Mouse (Mus musculus): Measurements from ENCODE around the gene Rpl7l1. TPM values are rescaled to one million over a fixed set of nuclear protein-coding genes. Genes with fewer than 3 reads are reported as not detected.
"Not testable (repeated sequence)": the region's sequence is repeated elsewhere in the genome, so short reads cannot be mapped to it uniquely, and the experiment has no call there.

Gene Rpl7l1
- polyA plus RNA-seq, 1 experiment: 51.1 TPM

DNA sequence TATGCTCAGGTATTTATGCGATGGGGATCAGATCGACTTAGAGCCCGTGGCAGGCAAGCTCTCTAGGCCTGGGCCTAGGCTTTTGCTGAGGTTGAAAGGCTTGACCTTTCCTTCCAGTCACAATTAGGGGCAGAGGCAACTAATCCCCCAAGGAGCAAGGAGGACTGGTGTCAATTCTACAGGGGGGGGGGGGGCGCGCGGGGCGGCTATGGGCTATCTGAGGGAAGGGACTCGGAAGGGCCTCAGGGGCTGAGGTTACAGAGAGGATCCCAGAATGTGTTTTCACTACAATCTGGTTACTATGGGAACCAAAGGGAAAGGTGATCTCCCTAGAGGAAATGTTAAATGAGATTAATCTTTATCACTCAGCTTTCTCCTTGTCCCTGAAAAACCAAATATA is 14.9 kb upstream of the Rpl7l1 start:
- Histone ChIP-seq H3K4me3 (ENCODE audit: insufficient read depth, low read depth, low read length) (no peak overlapping the region), H3K27ac (replicated peaks; ENCODE audit: low read depth, low read length) (peak overlapping the region; percentile 89), H3K4me1 (ENCODE audit: control insufficient read depth, insufficient read depth, insufficient read length, low read length) (peaks cover 12% of the 10 kb centered on the region; the same call in 1 of the 2 replicates)

DNA sequence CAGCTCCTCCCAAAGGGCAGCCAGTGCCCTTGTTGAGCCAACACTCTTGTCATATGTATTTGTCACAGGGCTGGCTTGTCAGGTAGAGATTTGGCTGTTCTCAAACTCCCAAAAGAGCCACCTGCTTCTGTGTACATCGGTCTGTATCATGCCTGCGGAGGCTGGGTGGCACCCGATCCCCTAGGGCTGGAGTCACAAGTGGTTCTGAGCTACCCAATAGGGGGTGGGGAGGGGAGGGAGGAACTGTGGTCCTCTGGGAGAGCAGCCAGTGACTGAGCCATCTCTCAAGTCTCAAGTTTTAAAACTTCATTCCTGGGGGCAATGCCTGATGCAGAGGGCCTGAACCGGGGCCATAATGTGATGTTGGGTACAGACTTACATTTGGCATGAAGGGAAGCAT is 14.3 kb upstream of the Rpl7l1 start:
- H3K27ac ChIP-seq (replicated peaks; ENCODE audit: low read depth, low read length): peak overlapping the region; percentile 77; the same call in 1 of the 2 replicates
- H3K4me1 ChIP-seq (ENCODE audit: control insufficient read depth, insufficient read depth, insufficient read length, low read length): peaks cover 12% of the 10 kb centered on the region; the same call in 1 of the 2 replicates
- H3K4me3 ChIP-seq (ENCODE audit: insufficient read depth, low read depth, low read length): no peak overlapping the region

DNA sequence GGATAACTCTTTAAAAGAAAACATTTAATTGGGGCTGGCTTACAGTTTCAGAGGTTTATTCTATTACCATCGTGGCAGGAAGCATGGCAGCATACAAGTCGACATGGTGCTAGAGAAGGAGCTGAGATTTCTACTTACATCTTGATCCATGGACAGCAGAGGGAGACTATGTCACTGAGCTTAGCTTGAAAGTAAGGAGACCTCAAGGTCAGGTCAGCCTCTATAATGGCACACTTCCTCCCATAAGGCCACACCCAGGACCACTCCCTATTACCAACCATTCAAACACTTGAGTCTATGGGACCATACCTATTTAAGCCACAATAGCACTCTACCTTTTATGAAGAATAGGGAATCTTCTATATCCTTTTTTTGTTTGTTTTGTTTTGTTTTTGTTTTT is 10.5 kb upstream of the Rpl7l1 start:
- Histone ChIP-seq H3K4me1 (ENCODE audit: control insufficient read depth, insufficient read depth, insufficient read length, low read length) (peaks cover 17% of the 10 kb centered on the region), H3K27ac (replicated peaks; ENCODE audit: low read depth, low read length) (no peak overlapping the region), H3K4me3 (ENCODE audit: insufficient read depth, low read depth, low read length) (no peak overlapping the region)

DNA sequence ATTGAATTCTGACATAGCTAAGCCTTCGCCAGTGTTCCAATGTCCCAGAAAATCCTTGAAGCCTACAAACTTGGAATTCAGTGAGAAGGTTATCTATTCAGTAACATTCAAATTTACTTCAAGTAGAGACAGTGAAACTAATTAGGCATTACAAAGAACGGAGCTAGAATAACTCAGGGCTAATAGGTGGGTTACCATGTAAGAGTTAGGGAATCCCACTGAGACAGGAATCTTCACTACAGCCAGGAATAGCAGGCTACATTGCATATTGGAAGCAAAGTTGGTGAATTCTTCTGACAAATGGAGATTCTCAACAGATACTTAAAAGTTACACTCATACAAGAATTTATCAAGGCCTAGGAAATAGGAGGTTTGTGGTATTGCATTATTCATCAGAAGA is 5.5 kb upstream of the Rpl7l1 start:
- H3K27ac ChIP-seq (replicated peaks; ENCODE audit: low read depth, low read length); H3K4me1 ChIP-seq (ENCODE audit: control insufficient read depth, insufficient read depth, insufficient read length, low read length); H3K4me3 ChIP-seq (ENCODE audit: insufficient read depth, low read depth, low read length): not testable (repeated sequence)

DNA sequence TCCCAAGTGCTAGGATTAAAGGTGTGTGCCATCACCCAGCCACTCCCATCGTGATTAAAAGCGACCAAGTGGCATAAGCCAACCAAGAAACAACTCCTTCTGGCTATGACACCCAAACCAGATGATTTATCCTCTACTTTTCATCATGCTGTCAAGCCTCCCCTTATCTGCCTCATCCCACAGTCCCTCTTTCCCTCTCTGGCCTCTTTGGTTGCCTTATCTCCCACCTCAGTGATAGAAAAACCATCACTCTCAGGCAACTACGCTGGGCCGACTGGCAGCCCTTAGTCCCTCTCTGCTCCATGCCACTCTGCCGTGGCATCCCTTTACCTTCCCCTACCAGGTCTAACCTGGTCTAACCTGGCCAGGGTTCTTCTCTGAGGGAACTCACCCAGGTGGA is 4.5 kb upstream of the Rpl7l1 start:
- Histone ChIP-seq H3K4me3 (ENCODE audit: insufficient read depth, low read depth, low read length) (no peak overlapping the region), H3K4me1 (ENCODE audit: control insufficient read depth, insufficient read depth, insufficient read length, low read length) (peaks cover 5% of the 10 kb centered on the region), H3K27ac (replicated peaks; ENCODE audit: low read depth, low read length) (no peak overlapping the region)

DNA sequence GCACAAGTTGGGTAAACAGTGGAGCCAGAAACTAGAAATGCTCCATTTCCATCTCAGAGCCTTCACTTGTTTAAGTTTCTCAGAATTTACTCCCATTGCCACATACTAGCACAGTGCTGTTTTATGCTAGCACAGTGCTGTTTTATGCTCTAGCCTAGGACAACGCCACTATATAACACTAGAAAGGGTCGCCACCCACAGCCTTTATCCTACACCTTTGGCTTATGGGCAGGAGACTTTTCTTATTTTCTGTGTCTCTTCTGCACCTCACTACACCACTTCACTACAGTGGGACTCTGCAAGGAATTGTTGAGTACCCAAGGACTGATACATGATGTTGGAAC is 722 bp upstream of the Rpl7l1 start:
- Histone ChIP-seq H3K27ac (replicated peaks; ENCODE audit: low read depth, low read length) (0 out of 2 replicates have a peak overlapping the region, but pooled peaks have one; percentile 0), H3K4me1 (ENCODE audit: control insufficient read depth, insufficient read depth, insufficient read length, low read length) (no peaks in the 10 kb centered on the region; the same call in 1 of the 2 replicates), H3K4me3 (ENCODE audit: insufficient read depth, low read depth, low read length) (0 out of 2 replicates have a peak overlapping the region, but pooled peaks have one; percentile 4)

DNA sequence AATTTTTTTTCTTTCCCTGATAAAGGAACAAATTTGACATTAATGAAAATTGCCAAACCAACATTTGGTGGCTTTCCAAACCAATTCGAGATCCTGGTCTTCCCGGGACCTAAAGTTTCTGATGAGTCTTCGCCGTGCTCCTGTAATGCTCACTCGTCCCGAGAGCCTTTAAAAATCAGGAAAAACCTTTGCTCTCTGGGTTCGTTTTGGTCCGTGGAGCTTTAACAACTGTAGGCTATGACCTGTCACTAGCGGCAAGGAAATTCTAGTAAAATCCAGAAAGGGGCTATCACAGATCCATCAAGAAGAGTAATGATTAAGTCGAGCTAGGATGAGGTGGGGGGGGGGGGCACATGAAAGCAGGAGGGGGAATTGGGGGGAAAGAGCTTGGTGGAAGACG is 596 bp downstream of the Rpl7l1 start:
- H3K4me3 ChIP-seq (ENCODE audit: insufficient read depth, low read depth, low read length): peak overlapping the region; percentile 65
- no peaks in the 10 kb centered on the region; the same call in 1 of the 2 replicates for H3K4me1 ChIP-seq (ENCODE audit: control insufficient read depth, insufficient read depth, insufficient read length, low read length)

DNA sequence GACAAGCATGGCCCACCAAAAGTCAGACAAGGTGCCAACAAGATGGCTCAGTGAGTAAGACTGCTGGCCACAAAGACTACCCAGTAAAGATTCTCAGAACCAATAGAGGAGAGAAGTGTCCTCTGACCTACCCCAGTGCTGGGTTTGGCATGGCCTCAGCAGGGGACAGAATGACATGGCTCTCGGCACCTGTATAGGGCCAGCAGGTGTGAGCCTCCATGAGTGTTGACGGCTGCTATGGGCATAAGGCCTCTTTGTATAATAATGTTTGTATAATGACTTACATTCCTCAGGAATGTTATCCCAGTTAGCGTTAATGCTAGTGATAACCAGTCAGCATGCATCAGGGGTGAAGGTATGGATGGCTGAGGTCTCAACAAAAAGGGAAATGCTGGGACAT is 6.4 kb downstream of the Rpl7l1 start:
- H3K4me3 ChIP-seq (ENCODE audit: insufficient read depth, low read depth, low read length): no peak overlapping the region
- H3K4me1 ChIP-seq (ENCODE audit: control insufficient read depth, insufficient read depth, insufficient read length, low read length): peaks cover 4% of the 10 kb centered on the region; the same call in 1 of the 2 replicates
- no peak overlapping the region for H3K27ac ChIP-seq (replicated peaks; ENCODE audit: low read depth, low read length)

More for the DNA sequence above, 596 bp downstream of the Rpl7l1 start:
- H3K27ac ChIP-seq (replicated peaks; ENCODE audit: low read depth, low read length): peak overlapping the region; percentile 66

DNA sequence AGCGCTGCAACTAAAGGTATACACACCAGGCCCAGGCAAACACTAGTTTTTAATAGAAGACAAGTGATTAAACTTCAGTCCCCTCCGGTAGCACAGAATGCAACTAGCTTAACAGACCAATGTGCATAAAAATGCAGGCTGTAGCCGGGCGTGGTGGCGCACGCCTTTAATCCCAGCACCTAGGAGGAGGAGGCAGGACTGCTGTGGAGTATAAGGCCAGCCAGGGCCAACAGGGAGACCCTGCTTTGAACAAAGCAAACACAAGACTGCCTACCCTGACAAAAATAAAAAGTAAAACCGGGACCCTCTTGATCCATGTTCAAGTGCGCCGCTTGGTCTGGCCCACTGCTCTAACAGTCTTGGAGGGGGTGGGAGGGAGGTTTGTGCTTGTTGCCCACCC is 7.4 kb downstream of the Rpl7l1 start:
- Histone ChIP-seq H3K4me3 (ENCODE audit: insufficient read depth, low read depth, low read length) (no peak overlapping the region), H3K4me1 (ENCODE audit: control insufficient read depth, insufficient read depth, insufficient read length, low read length) (peaks cover 4% of the 10 kb centered on the region; the same call in 1 of the 2 replicates), H3K27ac (replicated peaks; ENCODE audit: low read depth, low read length) (no peak overlapping the region)

DNA sequence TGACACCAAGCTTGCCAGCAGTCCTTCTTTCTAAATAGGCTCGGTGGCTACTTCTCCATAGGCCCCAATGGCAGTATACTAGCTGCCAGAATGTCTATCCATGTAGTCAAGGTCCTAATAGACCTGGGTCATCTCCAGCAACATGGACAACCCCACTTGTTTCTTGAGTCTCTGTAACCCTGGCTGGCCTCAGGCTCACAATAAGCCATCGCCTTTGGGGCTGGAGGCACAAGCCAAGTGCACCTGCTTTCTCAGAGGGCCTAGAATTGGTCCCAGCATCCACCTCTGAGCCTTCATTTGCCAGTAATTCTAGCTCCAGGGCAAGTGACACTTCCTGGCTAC is 8.4 kb downstream of the Rpl7l1 start:
- Histone ChIP-seq H3K27ac (replicated peaks; ENCODE audit: low read depth, low read length) (no peak overlapping the region), H3K4me3 (ENCODE audit: insufficient read depth, low read depth, low read length) (no peak overlapping the region), H3K4me1 (ENCODE audit: control insufficient read depth, insufficient read depth, insufficient read length, low read length) (peaks cover 4% of the 10 kb centered on the region; the same call in 1 of the 2 replicates)

DNA sequence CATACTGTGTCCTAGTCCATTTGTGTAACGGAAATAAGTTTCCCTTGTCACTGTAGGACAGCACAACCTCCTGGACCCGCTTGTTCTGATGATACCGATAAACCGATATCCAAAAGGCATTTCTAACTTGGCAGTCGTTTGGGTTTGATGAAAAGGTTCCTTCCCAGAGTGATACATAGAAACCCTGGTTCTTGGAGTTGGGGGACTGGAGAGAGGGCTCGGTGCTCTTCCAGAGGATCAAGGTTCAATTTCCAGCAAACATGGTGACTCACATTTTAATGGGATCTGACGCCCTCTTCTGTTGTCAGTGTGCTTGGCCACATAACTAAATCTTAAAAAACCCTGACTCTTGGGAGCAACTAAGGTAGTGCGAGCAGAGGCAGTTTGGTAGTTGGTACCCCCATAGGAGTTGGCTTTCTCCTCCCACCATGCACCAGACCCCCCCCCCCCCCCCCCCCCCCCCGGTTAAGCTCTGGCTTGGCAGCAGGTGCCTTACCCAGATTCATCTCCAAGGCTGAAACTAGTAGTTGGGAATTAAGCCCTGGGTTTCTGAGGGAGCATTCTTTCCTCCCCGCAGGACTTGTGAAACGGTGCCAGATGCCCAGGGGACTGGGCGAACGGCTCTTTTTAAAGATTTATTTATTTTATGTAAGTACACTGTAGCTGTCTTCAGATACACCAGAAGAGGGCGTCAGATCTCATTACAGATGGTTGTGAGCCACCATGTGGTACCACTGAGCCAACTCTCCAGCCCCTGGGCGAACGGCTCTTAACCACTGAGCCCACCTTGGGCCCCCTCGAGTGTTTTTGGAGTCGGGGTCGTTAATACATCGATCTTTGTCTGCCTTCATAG is 9.0 kb downstream of the Rpl7l1 start:
- H3K27ac ChIP-seq (replicated peaks; ENCODE audit: low read depth, low read length): peak overlapping the region; percentile 55
- H3K4me1 ChIP-seq (ENCODE audit: control insufficient read depth, insufficient read depth, insufficient read length, low read length): peaks cover 4% of the 10 kb centered on the region; the same call in 1 of the 2 replicates
- peak overlapping the region; percentile 82 for H3K4me3 ChIP-seq (ENCODE audit: insufficient read depth, low read depth, low read length)

DNA sequence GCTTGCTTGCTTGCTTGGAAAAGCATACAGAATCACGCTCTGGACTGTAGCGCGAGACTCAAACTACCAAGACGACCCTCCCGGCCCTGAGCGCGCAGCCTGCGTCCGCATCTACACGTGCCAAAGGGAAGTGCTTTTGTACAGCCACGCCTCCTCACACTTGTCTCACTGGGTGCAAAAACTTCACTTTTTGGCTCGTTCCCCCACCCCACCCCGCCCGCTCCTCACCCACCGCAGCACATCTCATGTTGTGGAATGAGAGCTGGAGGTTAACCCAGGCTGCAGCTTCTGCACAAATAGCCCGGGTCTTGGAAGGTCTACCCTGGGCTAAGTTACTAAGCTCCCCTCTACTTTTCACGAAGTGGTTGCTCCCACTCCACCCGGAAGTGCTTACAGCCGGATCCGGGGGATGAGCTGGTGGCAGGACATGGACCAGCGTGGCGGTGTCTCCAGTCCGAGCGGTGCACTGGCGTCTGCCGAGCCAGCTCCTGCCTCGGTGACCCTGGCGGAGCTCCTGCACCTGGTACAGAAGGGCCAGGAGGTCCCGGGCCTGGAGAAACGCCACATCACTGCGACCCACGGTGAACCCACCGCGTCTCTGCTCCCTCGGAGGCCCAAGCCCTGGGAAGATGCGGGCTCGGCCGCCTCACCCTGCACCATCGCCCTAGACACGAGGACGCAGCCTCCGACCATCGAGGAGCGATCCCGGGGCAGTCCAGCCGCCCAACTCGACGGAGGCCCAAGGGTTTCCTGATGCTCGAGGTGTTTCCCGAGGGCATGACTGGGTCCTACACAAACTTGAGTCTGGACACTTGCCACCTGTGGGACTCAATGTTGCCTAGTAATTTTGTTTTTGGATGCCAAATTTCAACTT is 9.8 kb downstream of the Rpl7l1 start, which contains the start of gene 2310039H08Rik:
Gene 2310039H08Rik, plus strand, starts transcription at position 232 of the 874 bp plus-strand sequence.
- H3K27ac ChIP-seq (replicated peaks; ENCODE audit: low read depth, low read length): peak within 1 kb of the TSS; percentile 66
- peaks cover 4% of the 10 kb centered on the region; the same call in 1 of the 2 replicates for H3K4me1 ChIP-seq (ENCODE audit: control insufficient read depth, insufficient read depth, insufficient read length, low read length)
- peak within 1 kb of the TSS; percentile 82 for H3K4me3 ChIP-seq (ENCODE audit: insufficient read depth, low read depth, low read length)

DNA sequence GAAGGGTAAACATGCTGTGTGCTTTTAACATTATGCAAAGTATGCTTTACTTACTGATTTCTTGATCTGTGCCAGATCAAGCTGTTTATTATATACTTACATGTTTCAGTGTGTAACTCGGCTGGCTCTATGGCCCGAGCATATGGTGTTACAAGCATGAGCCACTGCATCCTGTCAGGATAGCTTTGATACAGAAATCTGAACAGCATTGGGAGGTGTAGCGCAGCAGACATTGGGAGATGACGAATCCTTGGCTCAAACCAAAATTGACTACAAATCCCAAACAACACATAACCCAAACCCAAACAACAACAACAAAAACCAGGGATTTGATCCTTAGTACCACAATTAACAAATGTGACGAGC is 10.5 kb downstream of the Rpl7l1 start:
- peaks cover 4% of the 10 kb centered on the region; the same call in 1 of the 2 replicates for H3K4me1 ChIP-seq (ENCODE audit: control insufficient read depth, insufficient read depth, insufficient read length, low read length)
- peak overlapping the region; percentile 68 for H3K4me3 ChIP-seq (ENCODE audit: insufficient read depth, low read depth, low read length)
- peak overlapping the region; percentile 66 for H3K27ac ChIP-seq (replicated peaks; ENCODE audit: low read depth, low read length)

DNA sequence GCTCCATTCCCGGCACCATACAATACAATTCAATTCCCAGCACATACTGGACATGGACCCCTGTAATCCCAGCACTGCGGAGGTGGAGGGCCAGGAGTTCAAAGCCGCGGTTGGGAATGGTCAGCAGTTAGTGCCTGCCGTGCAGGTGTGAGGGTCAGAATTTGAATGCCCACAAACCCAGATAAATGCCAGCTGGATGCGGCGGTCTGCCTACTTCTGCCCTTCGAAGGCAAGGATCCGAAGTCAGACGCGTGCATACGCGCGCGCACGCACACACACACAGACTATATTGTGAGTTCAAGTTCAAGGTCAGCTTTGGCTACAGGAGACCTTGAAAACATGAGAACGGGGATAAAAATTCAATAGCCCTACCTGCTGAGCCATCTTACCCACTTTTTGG is 10.9 kb downstream of the Rpl7l1 start:
- Histone ChIP-seq H3K4me1 (ENCODE audit: control insufficient read depth, insufficient read depth, insufficient read length, low read length) (peaks cover 4% of the 10 kb centered on the region; the same call in 1 of the 2 replicates), H3K4me3 (ENCODE audit: insufficient read depth, low read depth, low read length) (peak overlapping the region; percentile 68), H3K27ac (replicated peaks; ENCODE audit: low read depth, low read length) (no peak overlapping the region)

DNA sequence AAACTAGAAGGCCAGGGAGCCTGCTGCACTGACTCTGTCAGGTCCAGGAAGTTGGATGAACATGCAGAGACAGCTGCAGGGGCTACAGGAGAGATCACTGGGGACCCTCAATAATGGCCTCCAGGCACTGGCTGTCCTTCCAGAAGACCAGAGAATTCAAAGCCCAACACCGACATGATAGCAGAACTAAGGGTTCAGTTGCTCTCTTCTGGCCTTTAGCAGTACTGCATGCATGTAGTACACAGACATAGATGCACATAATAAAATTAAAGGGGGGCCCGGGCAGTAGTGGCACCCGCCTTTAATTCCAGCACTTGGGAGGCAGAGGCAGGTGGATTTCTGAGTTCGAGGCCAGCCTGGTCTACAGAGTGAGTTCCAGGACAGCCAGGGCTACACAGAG is 11.4 kb downstream of the Rpl7l1 start:
- Histone ChIP-seq H3K4me3 (ENCODE audit: insufficient read depth, low read depth, low read length) (no peak overlapping the region), H3K4me1 (ENCODE audit: control insufficient read depth, insufficient read depth, insufficient read length, low read length) (peaks cover 4% of the 10 kb centered on the region; the same call in 1 of the 2 replicates), H3K27ac (replicated peaks; ENCODE audit: low read depth, low read length) (no peak overlapping the region)

Measured in brown adipose tissue, adult 24 weeks (tissue).